Mouse (Mus musculus): ENCODE data around the gene Ivl.

GRCm38 (mm10) chr3:92583164-92583826 is 9.8 kb upstream of the Ivl start:
- TF ChIP-seq CTCF (IDR thresholded peaks at IDR 0.05; ENCODE audit: borderline replicate concordance, control insufficient read depth, extremely low read depth, insufficient read depth, low read length, poor library complexity), result no peak
- TF ChIP-seq POLR2A (IDR thresholded peaks at IDR 0.05; ENCODE audit: control insufficient read depth, extremely low read depth, insufficient read depth, low read length, poor library complexity), result no peak
